Mouse (Mus musculus): ENCODE measurements around the gene Sprr3. TPM values are rescaled to one million over a fixed set of nuclear protein-coding genes. Genes with fewer than 3 reads are reported as not detected.

Sprr3 gene
- not detected for polyA plus RNA-seq (2015; fragmentation: Illumina TruSeq; extraction: RNeasy Lipid Tissue Mini Kit (QIAGEN cat#74804); ENCODE audit: insufficient read depth, low read depth, low replicate concordance)

GRCm38 (mm10) chr3:92458620-92459019 is at the start of gene Sprr3:
Gene Sprr3 (minus strand): TSS chr3:92458720.

GRCm38 (mm10) chr3:92500393-92500792 is 41.9 kb upstream of the Sprr3 start, which contains the start of gene Sprr4:
Gene Sprr4 (minus strand): TSS chr3:92500493.

DNA sequence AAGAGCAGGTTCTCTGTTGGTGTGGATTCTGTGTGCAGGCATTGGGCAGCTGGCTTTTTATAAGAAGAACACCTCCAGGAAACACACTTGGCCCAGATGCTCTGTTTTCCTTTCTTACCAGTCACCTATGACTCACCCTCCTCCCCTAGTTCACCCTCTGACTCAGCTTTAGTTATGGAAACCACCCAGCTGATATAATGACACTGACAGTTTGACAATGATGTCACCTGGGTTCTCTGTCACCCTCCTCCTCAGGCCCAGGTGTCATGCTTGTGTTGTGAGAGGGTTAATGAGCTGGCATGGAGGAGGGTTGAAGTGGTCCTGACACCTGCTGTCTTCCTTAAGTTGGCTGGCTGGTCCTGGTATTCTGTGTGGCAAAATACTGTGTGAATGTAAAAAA is 27.3 kb upstream of the Sprr3 start, which contains the start of gene Sprr1a:
Sprr1a (minus strand) TSS at position 33 of the 400 bp plus-strand sequence.

DNA sequence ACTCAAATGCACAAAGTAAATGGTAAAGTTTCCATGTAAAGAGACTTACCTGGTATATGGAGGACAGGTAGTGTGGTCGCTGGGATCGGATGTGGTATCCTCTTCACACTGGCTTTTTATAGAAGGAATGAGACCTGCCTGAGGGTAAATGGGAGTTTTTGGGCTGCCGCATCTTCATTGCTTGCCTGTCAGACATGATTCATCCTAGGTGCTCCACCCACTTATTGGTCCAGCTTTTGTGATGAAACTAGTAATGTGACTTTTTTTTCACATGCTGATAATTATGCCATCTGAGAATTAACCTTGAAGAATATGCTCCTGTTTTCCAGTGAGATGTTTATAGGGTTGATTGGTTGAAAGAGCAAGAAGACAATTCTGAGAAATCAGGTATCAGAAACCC is 19.8 kb downstream of the Sprr3 start, which contains the start of gene Sprr1b:
Sprr1b (minus strand) TSS at position 101 of the 400 bp plus-strand sequence.

GRCm38 (mm10) chr3:92432282-92432681 is 26.2 kb downstream of the Sprr3 start, which contains the start of gene Sprr2k:
Gene Sprr2k (plus strand): TSS chr3:92432582.

DNA sequence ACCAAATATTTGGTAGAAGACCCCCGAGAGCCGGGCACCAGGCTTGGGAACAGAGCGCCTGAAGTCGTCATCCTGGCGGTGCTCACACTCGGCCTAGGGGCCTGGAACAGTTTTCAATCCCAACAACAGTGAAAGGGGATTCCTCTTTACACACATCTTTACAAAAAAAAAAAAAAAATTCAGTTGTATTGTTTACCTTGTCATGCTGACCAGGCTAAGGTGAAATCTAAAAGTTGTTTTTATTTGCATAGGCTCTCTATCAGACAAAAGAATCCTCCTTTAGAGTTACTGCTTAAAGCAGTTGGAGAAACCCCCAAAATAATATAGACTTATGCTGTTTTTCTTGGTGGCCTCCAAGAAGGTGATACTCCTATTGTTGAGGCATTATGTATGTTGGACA is 29.2 kb downstream of the Sprr3 start, which contains the start of gene Gm9774:
Gm9774 (minus strand) TSS at position 101 of the 400 bp plus-strand sequence.

GRCm38 (mm10) chr3:92417782-92418181 is 40.7 kb downstream of the Sprr3 start, which contains the start of gene Sprr2j-ps:
Gene Sprr2j-ps (plus strand): TSS chr3:92418082.

DNA sequence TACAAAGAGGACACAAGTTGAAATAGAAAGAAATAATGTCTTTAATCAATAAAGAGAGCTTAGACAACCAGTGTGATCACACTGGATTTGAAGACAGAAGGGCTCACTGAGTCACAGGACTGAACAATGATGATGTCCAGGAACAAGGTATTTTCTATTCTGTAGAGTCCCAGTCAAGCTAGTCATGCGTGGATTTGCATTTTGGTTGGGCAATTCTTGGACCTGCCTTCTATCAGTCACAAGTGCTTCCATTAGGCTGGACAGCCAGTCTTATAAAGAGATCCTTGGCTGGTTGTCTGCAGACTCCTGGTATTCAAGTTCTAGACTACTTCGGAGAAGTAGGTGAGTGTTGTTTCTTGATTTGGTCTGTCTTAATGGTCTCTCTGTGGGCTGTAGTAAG is 50.8 kb downstream of the Sprr3 start, which contains the start of gene Sprr2i:
Sprr2i (plus strand) TSS at position 301 of the 400 bp plus-strand sequence.

Other genes starting within 250 kb of the Sprr3 start
- gene Sprr2a1, start 242.9 kb downstream of the Sprr3 start, polyA plus RNA-seq (2015; fragmentation: Illumina TruSeq; extraction: RNeasy Lipid Tissue Mini Kit (QIAGEN cat#74804); ENCODE audit: insufficient read depth, low read depth, low replicate concordance), result not detected
- gene Sprr2a2, start 242.8 kb downstream of the Sprr3 start, polyA plus RNA-seq (2015; fragmentation: Illumina TruSeq; extraction: RNeasy Lipid Tissue Mini Kit (QIAGEN cat#74804); ENCODE audit: insufficient read depth, low read depth, low replicate concordance), result not detected
- gene Sprr2a3, start 173.3 kb downstream of the Sprr3 start, polyA plus RNA-seq (2015; fragmentation: Illumina TruSeq; extraction: RNeasy Lipid Tissue Mini Kit (QIAGEN cat#74804); ENCODE audit: insufficient read depth, low read depth, low replicate concordance), result not detected
- gene Sprr2b, start 142.1 kb downstream of the Sprr3 start, polyA plus RNA-seq (2015; fragmentation: Illumina TruSeq; extraction: RNeasy Lipid Tissue Mini Kit (QIAGEN cat#74804); ENCODE audit: insufficient read depth, low read depth, low replicate concordance), result not detected
- not detected for gene Sprr2d, start 119.6 kb downstream of the Sprr3 start, polyA plus RNA-seq (2015; fragmentation: Illumina TruSeq; extraction: RNeasy Lipid Tissue Mini Kit (QIAGEN cat#74804); ENCODE audit: insufficient read depth, low read depth, low replicate concordance)
- not detected for gene Sprr2e, start 106.6 kb downstream of the Sprr3 start, polyA plus RNA-seq (2015; fragmentation: Illumina TruSeq; extraction: RNeasy Lipid Tissue Mini Kit (QIAGEN cat#74804); ENCODE audit: insufficient read depth, low read depth, low replicate concordance)
- not detected for gene Sprr2f, start 93.5 kb downstream of the Sprr3 start, polyA plus RNA-seq (2015; fragmentation: Illumina TruSeq; extraction: RNeasy Lipid Tissue Mini Kit (QIAGEN cat#74804); ENCODE audit: insufficient read depth, low read depth, low replicate concordance)
- gene Sprr2h, start 73.0 kb downstream of the Sprr3 start, polyA plus RNA-seq (2015; fragmentation: Illumina TruSeq; extraction: RNeasy Lipid Tissue Mini Kit (QIAGEN cat#74804); ENCODE audit: insufficient read depth, low read depth, low replicate concordance), result not detected
- not detected for gene Sprr2i, start 50.7 kb downstream of the Sprr3 start, polyA plus RNA-seq (2015; fragmentation: Illumina TruSeq; extraction: RNeasy Lipid Tissue Mini Kit (QIAGEN cat#74804); ENCODE audit: insufficient read depth, low read depth, low replicate concordance)
- gene Sprr2j-ps, start 40.6 kb downstream of the Sprr3 start, polyA plus RNA-seq (2015; fragmentation: Illumina TruSeq; extraction: RNeasy Lipid Tissue Mini Kit (QIAGEN cat#74804); ENCODE audit: insufficient read depth, low read depth, low replicate concordance), result not detected
- not detected for gene Gm9774, start 29.3 kb downstream of the Sprr3 start, polyA plus RNA-seq (2015; fragmentation: Illumina TruSeq; extraction: RNeasy Lipid Tissue Mini Kit (QIAGEN cat#74804); ENCODE audit: insufficient read depth, low read depth, low replicate concordance)
- gene Sprr2k, start 26.1 kb downstream of the Sprr3 start, polyA plus RNA-seq (2015; fragmentation: Illumina TruSeq; extraction: RNeasy Lipid Tissue Mini Kit (QIAGEN cat#74804); ENCODE audit: insufficient read depth, low read depth, low replicate concordance), result not detected
- not detected for gene Sprr1b, start 19.9 kb downstream of the Sprr3 start, polyA plus RNA-seq (2015; fragmentation: Illumina TruSeq; extraction: RNeasy Lipid Tissue Mini Kit (QIAGEN cat#74804); ENCODE audit: insufficient read depth, low read depth, low replicate concordance)
- gene Sprr1a, start 27.2 kb upstream of the Sprr3 start, polyA plus RNA-seq (2015; fragmentation: Illumina TruSeq; extraction: RNeasy Lipid Tissue Mini Kit (QIAGEN cat#74804); ENCODE audit: insufficient read depth, low read depth, low replicate concordance), result not detected
- gene Sprr4, start 41.8 kb upstream of the Sprr3 start, polyA plus RNA-seq (2015; fragmentation: Illumina TruSeq; extraction: RNeasy Lipid Tissue Mini Kit (QIAGEN cat#74804); ENCODE audit: insufficient read depth, low read depth, low replicate concordance), result not detected
- not detected for gene 2310046K23Rik, start 75.8 kb upstream of the Sprr3 start, polyA plus RNA-seq (2015; fragmentation: Illumina TruSeq; extraction: RNeasy Lipid Tissue Mini Kit (QIAGEN cat#74804); ENCODE audit: insufficient read depth, low read depth, low replicate concordance)
- gene Ivl, start 115.0 kb upstream of the Sprr3 start, polyA plus RNA-seq (2015; fragmentation: Illumina TruSeq; extraction: RNeasy Lipid Tissue Mini Kit (QIAGEN cat#74804); ENCODE audit: insufficient read depth, low read depth, low replicate concordance), result not detected
- not detected for gene Smcp, start 130.3 kb upstream of the Sprr3 start, polyA plus RNA-seq (2015; fragmentation: Illumina TruSeq; extraction: RNeasy Lipid Tissue Mini Kit (QIAGEN cat#74804); ENCODE audit: insufficient read depth, low read depth, low replicate concordance)
- not detected for gene 2210017I01Rik, start 148.8 kb upstream of the Sprr3 start, polyA plus RNA-seq (2015; fragmentation: Illumina TruSeq; extraction: RNeasy Lipid Tissue Mini Kit (QIAGEN cat#74804); ENCODE audit: insufficient read depth, low read depth, low replicate concordance)
- not detected for gene Lce6a, start 162.9 kb upstream of the Sprr3 start, polyA plus RNA-seq (2015; fragmentation: Illumina TruSeq; extraction: RNeasy Lipid Tissue Mini Kit (QIAGEN cat#74804); ENCODE audit: insufficient read depth, low read depth, low replicate concordance)
- not detected for gene Lce1a1, start 189.6 kb upstream of the Sprr3 start, polyA plus RNA-seq (2015; fragmentation: Illumina TruSeq; extraction: RNeasy Lipid Tissue Mini Kit (QIAGEN cat#74804); ENCODE audit: insufficient read depth, low read depth, low replicate concordance)
- gene Lce1b, start 198.2 kb upstream of the Sprr3 start, polyA plus RNA-seq (2015; fragmentation: Illumina TruSeq; extraction: RNeasy Lipid Tissue Mini Kit (QIAGEN cat#74804); ENCODE audit: insufficient read depth, low read depth, low replicate concordance), result not detected
- gene Lce1a2, start 211.6 kb upstream of the Sprr3 start, polyA plus RNA-seq (2015; fragmentation: Illumina TruSeq; extraction: RNeasy Lipid Tissue Mini Kit (QIAGEN cat#74804); ENCODE audit: insufficient read depth, low read depth, low replicate concordance), result not detected
- not detected for gene Lce1c, start 220.5 kb upstream of the Sprr3 start, polyA plus RNA-seq (2015; fragmentation: Illumina TruSeq; extraction: RNeasy Lipid Tissue Mini Kit (QIAGEN cat#74804); ENCODE audit: insufficient read depth, low read depth, low replicate concordance)
- not detected for gene Lce1d, start 228.5 kb upstream of the Sprr3 start, polyA plus RNA-seq (2015; fragmentation: Illumina TruSeq; extraction: RNeasy Lipid Tissue Mini Kit (QIAGEN cat#74804); ENCODE audit: insufficient read depth, low read depth, low replicate concordance)